10 mouse cellular contexts compared by ENCODE assay signal in genomic region chr12:76081557-76082211, GRCm38 (mm10).
DNase-seq lines count a peak whose midpoint lies in the region; ATAC-seq and TF ChIP-seq lines count a peak whose summit lies in the region.
"Had no signal": no experiment of that assay in that cellular context is flagged by ENCODE, and none has a peak within 500 bp of the region (broad histone marks: within the 10 kb centered on the region; RNA-seq: fewer than 3 reads in every experiment).

No protein-coding gene starts in this region.

- H3K9me3 ChIP-seq in kidney, embryonic 14.5 days (ENCODE audit: control insufficient read depth, low read length) = no peaks in the 10 kb centered on the region
- H3K9me3 ChIP-seq in forebrain, postnatal 0 days (ENCODE audit: low read length) = no peaks in the 10 kb centered on the region
- H3K9me3 ChIP-seq in midbrain, embryonic 11.5 days (ENCODE audit: control insufficient read depth, low read length) = no peaks in the 10 kb centered on the region

- peak overlapping the region; percentile 25 for H3K4me3 ChIP-seq in kidney, embryonic 14.5 days (ENCODE audit: low read length)
- H3K4me3 ChIP-seq in forebrain, postnatal 0 days (ENCODE audit: low read depth, low read length) = peak overlapping the region; percentile 46
- peak overlapping the region; percentile 21 for H3K4me3 ChIP-seq in midbrain, embryonic 11.5 days (ENCODE audit: low read depth, low read length)
- H3K4me3 ChIP-seq: myocyte had no signal

- peak overlapping the region; percentile 55 for H3K4me2 ChIP-seq in kidney, embryonic 14.5 days (replicated peaks; ENCODE audit: low read depth, low read length)
- peak overlapping the region; percentile 60 for H3K4me2 ChIP-seq in forebrain, postnatal 0 days (ENCODE audit: low read depth)
- peak overlapping the region; percentile 46 for H3K4me2 ChIP-seq in midbrain, embryonic 11.5 days

- no peaks in the 10 kb centered on the region for H3K27me3 ChIP-seq in kidney, embryonic 14.5 days (ENCODE audit: control insufficient read depth, insufficient read depth, low read length)
- H3K27me3 ChIP-seq in forebrain, postnatal 0 days (ENCODE audit: insufficient read depth, low read length) = no peaks in the 10 kb centered on the region
- no peaks in the 10 kb centered on the region for H3K27me3 ChIP-seq in midbrain, embryonic 11.5 days (ENCODE audit: control insufficient read depth, insufficient read depth, low read length)
- H3K27me3 ChIP-seq: Patski had no signal

- no peak overlapping the region for H3K27ac ChIP-seq in kidney, embryonic 14.5 days (ENCODE audit: low read depth, low read length)
- peak overlapping the region; percentile 91 for H3K27ac ChIP-seq in forebrain, postnatal 0 days (ENCODE audit: low read depth, low read length)
- H3K27ac ChIP-seq in midbrain, embryonic 11.5 days (ENCODE audit: low read depth, low read length) = no peak overlapping the region; the same call in 1 of the 2 replicates

- TF ChIP-seq CTCF in forebrain, postnatal 0 days (IDR thresholded peaks at IDR 0.05; ENCODE audit: low read depth) = no peak

- H3K36me3 ChIP-seq in kidney, embryonic 14.5 days (ENCODE audit: control insufficient read depth, insufficient read depth, low read length) = peaks cover 10% of the 10 kb centered on the region; the same call in 1 of the 2 replicates
- peaks cover 5% of the 10 kb centered on the region; the same call in 1 of the 2 replicates for H3K36me3 ChIP-seq in forebrain, postnatal 0 days (ENCODE audit: insufficient read depth)
- H3K36me3 ChIP-seq in midbrain, embryonic 11.5 days (ENCODE audit: control insufficient read depth, insufficient read depth, low read length) = peaks cover 9% of the 10 kb centered on the region; the same call in 1 of the 2 replicates

- peaks cover 12% of the 10 kb centered on the region for H3K4me1 ChIP-seq in kidney, embryonic 14.5 days (ENCODE audit: control insufficient read depth, insufficient read depth, low read length)
- H3K4me1 ChIP-seq in forebrain, postnatal 0 days (ENCODE audit: insufficient read depth) = peaks cover 23% of the 10 kb centered on the region
- peaks cover 8% of the 10 kb centered on the region for H3K4me1 ChIP-seq in midbrain, embryonic 11.5 days (ENCODE audit: control insufficient read depth, insufficient read depth, low read length)

- peak; percentile 83; the same call in 1 of the 2 replicates for ATAC-seq in kidney, embryonic 14.5 days (ENCODE audit: low FRiP score, low TSS enrichment)
- peak; percentile 97 for ATAC-seq in forebrain, postnatal 0 days
- peak; percentile 90 for ATAC-seq in midbrain, embryonic 11.5 days (ENCODE audit: low FRiP score)
- ATAC-seq: Patski had no signal

- DNase-seq in kidney, postnatal 14 days = no peak
- peak; percentile 91 for DNase-seq in cerebellum, adult 11-12 months
- peak; percentile 87 for DNase-seq in forebrain, postnatal 0 days
- peak; percentile 69 to 81 for DNase-seq in layer of hippocampus, postnatal 10 days (ENCODE audit: low spot score in 2 of 2)
- DNase-seq in midbrain, embryonic 11.5 days (ENCODE audit: low spot score, missing footprints) = peak; percentile 93
- DNase-seq in telencephalon, adult 2 months (ENCODE audit: low read depth, low spot score) = peak; percentile 79
- no peak for DNase-seq in kidney, adult 18-20 months

- 7% methylated on average over 22 of the region's 22 CpGs for WGBS in kidney, embryonic 14.5 days
- 6% methylated on average over 22 of the region's 22 CpGs for WGBS in forebrain, postnatal 0 days
- WGBS in midbrain, embryonic 11.5 days = 7% methylated on average over 22 of the region's 22 CpGs

- H3K9ac ChIP-seq in kidney, embryonic 14.5 days (ENCODE audit: low read depth, low read length) = peak overlapping the region; percentile 2; the same call in 1 of the 2 replicates
- H3K9ac ChIP-seq in forebrain, postnatal 0 days = peak overlapping the region; percentile 77
- H3K9ac ChIP-seq in midbrain, embryonic 11.5 days (ENCODE audit: low read length) = peak overlapping the region; percentile 46

Comparison
In these comparisons a context has a peak if more than half of its experiments do, and no peak if none do; other contexts are left out.
1. H3K9ac ChIP-seq: peak in every context shown above with its lines; median percentile 77 in forebrain, postnatal 0 days; 46 in midbrain, embryonic 11.5 days; 2 in kidney, embryonic 14.5 days.
2. DNase-seq: peak in cerebellum, adult 11-12 months (single experiment), forebrain, postnatal 0 days (single experiment), layer of hippocampus, postnatal 10 days (2 of 2), midbrain, embryonic 11.5 days (single experiment) and telencephalon, adult 2 months (single experiment); none in kidney, postnatal 14 days (single experiment) and kidney, adult 18-20 months (single experiment).
3. Peak in every context shown above with its lines, with median percentiles within 50 percentile points of each other: ATAC-seq, H3K4me2 ChIP-seq and H3K4me3 ChIP-seq.